10 mouse cellular contexts compared by ENCODE assay signal in genomic region chr7:45312686-45313453, GRCm38 (mm10). TPM values are rescaled to one million over a fixed set of nuclear protein-coding genes. Genes with fewer than 3 reads are reported as not detected.
DNase-seq lines count a peak whose midpoint lies in the region; ATAC-seq and TF ChIP-seq lines count a peak whose summit lies in the region.
"Had no signal": no experiment of that assay in that cellular context is flagged by ENCODE, and none has a peak within 500 bp of the region (broad histone marks: within the 10 kb centered on the region; RNA-seq: fewer than 3 reads in every experiment).

No protein-coding gene starts in this region.

- no peaks in the 10 kb centered on the region for H3K27me3 ChIP-seq in kidney, embryonic 14.5 days (ENCODE audit: control insufficient read depth, insufficient read depth, low read length)
- no peaks in the 10 kb centered on the region for H3K27me3 ChIP-seq in Patski
- H3K27me3 ChIP-seq in myocyte (ENCODE audit: control insufficient read depth, insufficient read depth, insufficient read length) = no peaks in the 10 kb centered on the region

- H3ac ChIP-seq in myocyte (ENCODE audit: control insufficient read depth, insufficient read length) = no peak overlapping the region

- TF ChIP-seq POLR2A in myocyte (IDR thresholded peaks at IDR 0.05; ENCODE audit: insufficient read length, low read depth) = no peak

- H3K9ac ChIP-seq in kidney, embryonic 14.5 days (ENCODE audit: low read depth, low read length) = no peak overlapping the region

- H3K4me3 ChIP-seq in kidney, embryonic 14.5 days (ENCODE audit: low read length) = no peak overlapping the region
- no peak overlapping the region for H3K4me3 ChIP-seq in myocyte

- H3K4me1 ChIP-seq in kidney, embryonic 14.5 days (ENCODE audit: control insufficient read depth, insufficient read depth, low read length) = peaks cover 23% of the 10 kb centered on the region

- H3K79me2 ChIP-seq in myocyte (ENCODE audit: control insufficient read depth, insufficient read depth) = no peaks in the 10 kb centered on the region

- H3K4me2 ChIP-seq in kidney, embryonic 14.5 days (replicated peaks; ENCODE audit: low read depth, low read length) = peak overlapping the region; percentile 26
- H3K4me2 ChIP-seq in myocyte (ENCODE audit: low read depth) = peak overlapping the region; percentile 68

- H3K27ac ChIP-seq in kidney, embryonic 14.5 days (ENCODE audit: low read depth, low read length) = peak overlapping the region; percentile 77

- 9% methylated on average over 10 of the region's 10 CpGs for WGBS in kidney, embryonic 14.5 days

- ATAC-seq in kidney, embryonic 14.5 days (ENCODE audit: low FRiP score, low TSS enrichment) = peak; percentile 67; the same call in 1 of the 2 replicates
- peak; percentile 66 for ATAC-seq in Patski

- DNase-seq in kidney, postnatal 14 days = no peak
- peak; percentile 59 for DNase-seq in Patski (ENCODE audit: low read depth, low spot score)
- peak; percentile 36 for DNase-seq in forelimb bud, embryonic 11.5 days (ENCODE audit: low read depth, low spot score)
- DNase-seq in frontal cortex, postnatal 25 days (ENCODE audit: low spot score in 2 of 2) = no peak
- no peak for DNase-seq in layer of hippocampus, adult 8-10 months (ENCODE audit: low spot score in 2 of 2)

- TF ChIP-seq CTCF in Patski (IDR thresholded peaks at IDR 0.05) = no peak

- peaks cover 3% of the 10 kb centered on the region; the same call in 1 of the 2 replicates for H3K36me3 ChIP-seq in kidney, embryonic 14.5 days (ENCODE audit: control insufficient read depth, insufficient read depth, low read length)
- no peaks in the 10 kb centered on the region for H3K36me3 ChIP-seq in myocyte (ENCODE audit: control insufficient read depth, insufficient read depth)

- in situ Hi-C loops in Patski (cut with MboI; ENCODE audit: low pct_unique_long_range_greater_than_20kb) = no loop called here

- POLR2A ChIA-PET in Patski (lab: Charles Lee) = interaction anchor here (0.5 to 0.8 kb wide), 3 partner anchors 21 to 294 kb away, joined by 3 to 5 read pairs (median 4); no protein-coding TSS in a partner anchor

- no peaks in the 10 kb centered on the region for H3K9me3 ChIP-seq in kidney, embryonic 14.5 days (ENCODE audit: control insufficient read depth, low read length)

- CTCF ChIA-PET in Patski (lab: Charles Lee) = interaction anchor here (1.8 to 2.1 kb wide), 2 partner anchors 28 to 36 kb away, joined by 5 to 11 read pairs; partner anchors contain the start of gene Slc6a21

TF ChIP-seq in myocyte, 11 proteins besides CTCF, POLR2A, EP300 and RAD21:
- no peak for TF ChIP-seq REST (IDR thresholded peaks at IDR 0.05; ENCODE audit: insufficient read depth, insufficient read length)
- TF ChIP-seq E2F4 (IDR thresholded peaks at IDR 0.05; ENCODE audit: insufficient read depth) = no peak
- TF ChIP-seq MYOG (IDR thresholded peaks at IDR 0.05; ENCODE audit: control insufficient read depth in 1 of 3, insufficient read depth in 1 of 3, insufficient read length in 2 of 3, low read depth in 2 of 3) = no peak
- no peak for TF ChIP-seq CEBPB (IDR thresholded peaks at IDR 0.05; ENCODE audit: insufficient read depth, poor library complexity, severe bottlenecking)
- TF ChIP-seq MAX (IDR thresholded peaks at IDR 0.05; ENCODE audit: low read depth) = no peak
- no peak for TF ChIP-seq TCF3 (IDR thresholded peaks at IDR 0.05; ENCODE audit: insufficient read length, low read depth)
- TF ChIP-seq USF1 (IDR thresholded peaks at IDR 0.05; ENCODE audit: low read depth) = no peak
- no peak for TF ChIP-seq SRF (IDR thresholded peaks at IDR 0.05; ENCODE audit: control insufficient read depth, insufficient read length, low read depth)
- no peak for TF ChIP-seq TCF12 (IDR thresholded peaks at IDR 0.05; ENCODE audit: insufficient read depth, poor library complexity, severe bottlenecking)
- TF ChIP-seq POLR2AphosphoS2 (IDR thresholded peaks at IDR 0.05; ENCODE audit: insufficient read length, low read depth) = no peak
- TF ChIP-seq MYOD1 (IDR thresholded peaks at IDR 0.05; ENCODE audit: control insufficient read depth in 1 of 3, insufficient read length in 2 of 3, low read depth in 2 of 3) = no peak

RNA-seq across cellular contexts. Expression of gene Trpm4, which starts 20.7 kb away (rescaled TPM):
- polyA plus RNA-seq in kidney, embryonic 14.5 days (2014; fragmentation: Nextera tagmentation; extraction: Ambion mirVana) = 10.1 and 11.3 TPM in 2 replicates
- 15.0 TPM for polyA plus RNA-seq in Patski (2021)
- 27.3 TPM for polyA plus RNA-seq in myocyte (2012; fragmentation: generic; extraction: Trizol)
- total RNA-seq in layer of hippocampus, adult 8-10 months (2022) = 10 to 100 TPM; 16.0 to 25.6 (median 19.4) TPM

RNA-seq across cellular contexts. Expression of gene Hrc, which starts 22.2 kb away (rescaled TPM):
- polyA plus RNA-seq in kidney, embryonic 14.5 days (2014; fragmentation: Nextera tagmentation; extraction: Ambion mirVana) = 1.5 and 2.7 TPM in 2 replicates
- polyA plus RNA-seq in Patski (2021) (0.06 TPM), myocyte (2012; fragmentation: generic; extraction: Trizol) (173 TPM)
- total RNA-seq in layer of hippocampus, adult 8-10 months (2022) = under 1 TPM in 2 of 4 experiments, not detected in 2; 0.21 to 0.39 TPM

RNA-seq across cellular contexts. Expression of gene Slc6a21, which starts 35.6 kb away (rescaled TPM):
- polyA plus RNA-seq in kidney, embryonic 14.5 days (2014; fragmentation: Nextera tagmentation; extraction: Ambion mirVana) = not detected in 2 replicates
- polyA plus RNA-seq in Patski (2021) = not detected
- not detected for polyA plus RNA-seq in myocyte (2012; fragmentation: generic; extraction: Trizol)
- not detected for total RNA-seq in layer of hippocampus, adult 8-10 months (2022)
- total RNA-seq: heart, adult 8-10 months; layer of hippocampus, postnatal 10 days had no signal
- polyA plus RNA-seq: lung, embryonic 16.5 days had no signal

RNA-seq across cellular contexts. Expression of gene Ppfia3, which starts 53.9 kb away (rescaled TPM):
- 6.7 and 7.6 TPM in 2 replicates for polyA plus RNA-seq in kidney, embryonic 14.5 days (2014; fragmentation: Nextera tagmentation; extraction: Ambion mirVana)
- polyA plus RNA-seq in Patski (2021) = 4.1 TPM
- polyA plus RNA-seq in myocyte (2012; fragmentation: generic; extraction: Trizol) = 6.6 TPM
- 100 to 1,000 TPM; 123 to 143 (median 133) TPM for total RNA-seq in layer of hippocampus, adult 8-10 months (2022)

RNA-seq across cellular contexts. Expression of gene Lin7b, which starts 57.5 kb away (rescaled TPM):
- polyA plus RNA-seq in kidney, embryonic 14.5 days (2014; fragmentation: Nextera tagmentation; extraction: Ambion mirVana) = 0.57 and 0.66 TPM in 2 replicates
- polyA plus RNA-seq in Patski (2021) = 4.7 TPM
- 2.4 TPM for polyA plus RNA-seq in myocyte (2012; fragmentation: generic; extraction: Trizol)
- 100 to 1,000 TPM; 131 to 156 (median 140) TPM for total RNA-seq in layer of hippocampus, adult 8-10 months (2022)

Comparison
In these comparisons a context has a peak if more than half of its experiments do, and no peak if none do; other contexts are left out.
1. DNase-seq: peak in Patski (single experiment) and forelimb bud, embryonic 11.5 days (single experiment); none in kidney, postnatal 14 days (single experiment), frontal cortex, postnatal 25 days (0 of 2) and layer of hippocampus, adult 8-10 months (0 of 2).
2. RNA of gene Hrc, which starts 22.2 kb away (polyA plus RNA-seq): 173 TPM in myocyte (single experiment); 1.5 to 2.7 TPM in kidney, embryonic 14.5 days and 0.06 TPM in Patski (single experiment); every median in the first group is over 10 times any median in the second.